Comparison of ENCODE assay signal across 32 mouse cellular contexts in genomic region chr1:136156951-136157350, GRCm38 (mm10). TPM values are rescaled to one million over a fixed set of nuclear protein-coding genes. Genes with fewer than 3 reads are reported as not detected.
"Had no signal": no experiment of that assay in that cellular context is flagged by ENCODE, and none has a peak within 500 bp of the region (broad histone marks: within the 10 kb centered on the region; RNA-seq: fewer than 3 reads in every experiment).

No protein-coding gene starts in this region.

- DNase-seq: forebrain, postnatal 0 days; gastrocnemius, adult 2 months; gastrocnemius, postnatal 10 days; gastrocnemius, postnatal 25 days; heart, adult 18-20 months; heart, postnatal 10 days; heart, postnatal 4 days; kidney, adult 18-20 months; kidney, adult 9 months; kidney, postnatal 14 days; kidney, postnatal 36 days; layer of hippocampus, adult 9-11 months; layer of hippocampus, postnatal 36 days; liver; liver, embryonic 13.5 days had no signal

- H3K4me3 ChIP-seq: gastrocnemius, adult 2 months; heart, embryonic 10.5 days; heart, embryonic 12.5 days; hindbrain, embryonic 10.5 days; hindbrain, embryonic 13.5 days; hindbrain, embryonic 15.5 days; kidney, embryonic 15.5 days; limb, embryonic 10.5 days; limb, embryonic 12.5 days; liver, embryonic 13.5 days had no signal

- H3K9ac ChIP-seq: forebrain, postnatal 0 days; heart, embryonic 12.5 days; hindbrain, embryonic 13.5 days; hindbrain, embryonic 15.5 days; kidney, embryonic 15.5 days; limb, embryonic 12.5 days; liver, embryonic 13.5 days had no signal

- H3K9me3 ChIP-seq: heart, embryonic 10.5 days; heart, embryonic 12.5 days; hindbrain, embryonic 10.5 days; hindbrain, embryonic 13.5 days; hindbrain, embryonic 15.5 days; kidney, embryonic 15.5 days; limb, embryonic 10.5 days; limb, embryonic 12.5 days; liver, embryonic 13.5 days had no signal

- ATAC-seq: hindbrain, postnatal 0 days had no signal

- H3K27ac ChIP-seq: gastrocnemius, adult 2 months; heart, embryonic 10.5 days; hindbrain, embryonic 10.5 days; hindbrain, embryonic 13.5 days; hindbrain, embryonic 15.5 days; hindbrain, postnatal 0 days; kidney, embryonic 15.5 days; kidney, postnatal 0 days; limb, embryonic 10.5 days; limb, embryonic 12.5 days; liver, embryonic 13.5 days had no signal

- H3K27me3 ChIP-seq: heart, embryonic 12.5 days; hindbrain, embryonic 13.5 days; hindbrain, embryonic 15.5 days; kidney, embryonic 15.5 days; limb, embryonic 12.5 days; liver, embryonic 13.5 days had no signal

- H3K4me2 ChIP-seq: heart, embryonic 12.5 days; hindbrain, embryonic 13.5 days; hindbrain, embryonic 15.5 days; kidney, embryonic 15.5 days; limb, embryonic 12.5 days; liver, embryonic 11.5 days; liver, embryonic 13.5 days had no signal

- H3K4me1 ChIP-seq: heart, embryonic 12.5 days; hindbrain, embryonic 13.5 days; hindbrain, embryonic 15.5 days; limb, embryonic 12.5 days; liver, embryonic 13.5 days had no signal

RNA-seq across cellular contexts. Expression of gene Mroh3, which starts 55.7 kb away (rescaled TPM):
- total RNA-seq: forebrain, postnatal 0 days; gastrocnemius, adult 2 months; gastrocnemius, postnatal 10 days; gastrocnemius, postnatal 25 days; gastrocnemius, postnatal 4 days; granulocyte monocyte progenitor cell, adult 5-6 weeks; heart, adult 18-20 months; heart, adult 8-10 months; heart, postnatal 10 days; heart, postnatal 25 days; heart, postnatal 4 days had no signal
- polyA plus RNA-seq: forebrain, postnatal 0 days; heart, embryonic 12.5 days; heart, embryonic 14.5 days; heart, embryonic 16.5 days; hindbrain, embryonic 13.5 days; hindbrain, embryonic 15.5 days; kidney, postnatal 0 days; liver, embryonic 11.5 days; liver, embryonic 13.5 days had no signal
